Mouse (Mus musculus): ENCODE measurements around the gene Shf. TPM values are rescaled to one million over a fixed set of nuclear protein-coding genes. Genes with fewer than 3 reads are reported as not detected.
"Not testable (repeated sequence)": the region's sequence is repeated elsewhere in the genome, so short reads cannot be mapped to it uniquely, and the experiment has no call there.

The Shf gene
- 3.5 and 5.5 TPM in 2 replicates for polyA plus RNA-seq (2014; fragmentation: Nextera tagmentation; extraction: Ambion mirVana)

- ATAC-seq (ENCODE audit: low FRiP score, low TSS enrichment): peak; percentile 95
- Histone ChIP-seq H3K9ac (ENCODE audit: low read depth, low read length) (peak within 1 kb of the TSS; percentile 85), H3K27ac (ENCODE audit: low read depth, low read length) (peak within 1 kb of the TSS; percentile 37; the same call in 1 of the 2 replicates), H3K4me1 (ENCODE audit: control insufficient read depth, insufficient read depth, low read length) (peaks cover 25% of the 10 kb centered on the region), H3K27me3 (ENCODE audit: control insufficient read depth, insufficient read depth, low read length) (peaks cover 8% of the 10 kb centered on the region), H3K4me2 (replicated peaks; ENCODE audit: low read depth, low read length) (peak within 1 kb of the TSS; percentile 88), H3K9me3 (ENCODE audit: control insufficient read depth, low read length) (no peaks in the 10 kb centered on the region), H3K36me3 (ENCODE audit: control insufficient read depth, insufficient read depth, low read length) (no peaks in the 10 kb centered on the region), H3K4me3 (ENCODE audit: low read length) (peak within 1 kb of the TSS; percentile 87)
- 1% methylated on average over 48 of the region's 54 CpGs for WGBS
These were observed at the start of gene Shf for GRCm38 (mm10) chr2:122368995-122369739. Gene Shf (minus strand): TSS chr2:122369162.

- H3K9ac ChIP-seq (ENCODE audit: low read depth, low read length): no peak overlapping the region
- WGBS: 81% methylated on average over 7 of the region's 7 CpGs
- H3K36me3 ChIP-seq (ENCODE audit: control insufficient read depth, insufficient read depth, low read length): no peaks in the 10 kb centered on the region
- no peak for ATAC-seq (ENCODE audit: low FRiP score, low TSS enrichment)
- no peaks in the 10 kb centered on the region for H3K4me1 ChIP-seq (ENCODE audit: control insufficient read depth, insufficient read depth, low read length)
- no peak overlapping the region for H3K27ac ChIP-seq (ENCODE audit: low read depth, low read length)
- H3K9me3 ChIP-seq (ENCODE audit: control insufficient read depth, low read length): no peaks in the 10 kb centered on the region
- no peaks in the 10 kb centered on the region for H3K27me3 ChIP-seq (ENCODE audit: control insufficient read depth, insufficient read depth, low read length)
- no peak overlapping the region for H3K4me2 ChIP-seq (replicated peaks; ENCODE audit: low read depth, low read length)
- H3K4me3 ChIP-seq (ENCODE audit: low read length): no peak overlapping the region
These were observed 40.0 kb upstream of the Shf start for GRCm38 (mm10) chr2:122408928-122409327.

- H3K36me3 ChIP-seq (ENCODE audit: control insufficient read depth, insufficient read depth, low read length): no peaks in the 10 kb centered on the region
- H3K9ac ChIP-seq (ENCODE audit: low read depth, low read length): no peak overlapping the region
- WGBS: 94% methylated on average over 2 of the region's 2 CpGs
- H3K4me2 ChIP-seq (replicated peaks; ENCODE audit: low read depth, low read length): no peak overlapping the region
- no peaks in the 10 kb centered on the region for H3K27me3 ChIP-seq (ENCODE audit: control insufficient read depth, insufficient read depth, low read length)
- H3K4me3 ChIP-seq (ENCODE audit: low read length): no peak overlapping the region
- no peak for ATAC-seq (ENCODE audit: low FRiP score, low TSS enrichment)
- H3K27ac ChIP-seq (ENCODE audit: low read depth, low read length): no peak overlapping the region
- no peaks in the 10 kb centered on the region for H3K9me3 ChIP-seq (ENCODE audit: control insufficient read depth, low read length)
- H3K4me1 ChIP-seq (ENCODE audit: control insufficient read depth, insufficient read depth, low read length): no peaks in the 10 kb centered on the region
These were observed 38.6 kb upstream of the Shf start for GRCm38 (mm10) chr2:122407607-122408006.

DNA sequence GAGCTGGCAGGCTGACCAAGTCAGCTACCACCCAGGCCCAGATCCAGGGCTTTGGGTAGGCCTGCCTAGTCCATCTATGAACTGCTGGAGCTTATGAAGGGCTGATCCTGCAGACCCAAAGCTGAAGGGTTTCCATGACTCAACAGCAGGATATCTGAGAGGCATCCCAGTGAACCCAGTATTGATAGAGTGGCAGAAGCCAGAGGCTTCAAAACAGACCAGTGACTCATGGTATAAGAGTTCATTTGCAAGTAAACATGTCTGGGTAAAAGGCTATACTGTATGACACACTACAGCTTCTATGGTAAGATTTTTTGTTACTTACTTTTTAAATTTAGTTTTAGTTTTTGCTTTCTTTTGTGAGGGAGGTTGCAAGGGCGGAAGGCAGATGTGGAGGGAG, 27.2 kb upstream of the Shf start:
- Histone ChIP-seq H3K9ac (ENCODE audit: low read depth, low read length) (no peak overlapping the region), H3K4me2 (replicated peaks; ENCODE audit: low read depth, low read length) (no peak overlapping the region), H3K27ac (ENCODE audit: low read depth, low read length) (no peak overlapping the region), H3K4me1 (ENCODE audit: control insufficient read depth, insufficient read depth, low read length) (no peaks in the 10 kb centered on the region), H3K9me3 (ENCODE audit: control insufficient read depth, low read length) (no peaks in the 10 kb centered on the region), H3K27me3 (ENCODE audit: control insufficient read depth, insufficient read depth, low read length) (no peaks in the 10 kb centered on the region), H3K4me3 (ENCODE audit: low read length) (no peak overlapping the region), H3K36me3 (ENCODE audit: control insufficient read depth, insufficient read depth, low read length) (no peaks in the 10 kb centered on the region)
- WGBS: 89% methylated on average over 1 of the region's 1 CpGs
- ATAC-seq (ENCODE audit: low FRiP score, low TSS enrichment): no peak

DNA sequence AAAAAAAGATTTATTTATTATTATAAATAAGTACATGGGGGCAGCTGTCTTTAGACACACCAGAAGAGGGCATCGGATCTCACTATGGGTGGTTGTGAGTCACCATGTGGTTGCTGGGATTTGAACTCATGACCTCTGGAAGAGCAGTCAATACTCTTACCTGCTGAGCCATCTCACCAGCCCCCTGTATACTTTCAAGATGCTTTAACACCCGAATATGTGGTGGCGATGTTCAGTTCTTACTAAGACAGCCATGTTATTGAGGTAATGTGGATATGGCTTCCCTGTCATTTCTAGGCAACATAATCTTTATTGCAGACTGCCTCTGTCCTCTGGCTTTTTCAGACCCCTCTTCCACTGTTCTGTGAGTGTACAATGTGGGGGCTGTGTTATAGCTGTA, 18.2 kb upstream of the Shf start:
- not testable (repeated sequence) for H3K4me3 ChIP-seq (ENCODE audit: low read length); H3K9me3 ChIP-seq (ENCODE audit: control insufficient read depth, low read length); H3K4me2 ChIP-seq (replicated peaks; ENCODE audit: low read depth, low read length); H3K27me3 ChIP-seq (ENCODE audit: control insufficient read depth, insufficient read depth, low read length); H3K9ac ChIP-seq (ENCODE audit: low read depth, low read length); H3K27ac ChIP-seq (ENCODE audit: low read depth, low read length); H3K4me1 ChIP-seq (ENCODE audit: control insufficient read depth, insufficient read depth, low read length); H3K36me3 ChIP-seq (ENCODE audit: control insufficient read depth, insufficient read depth, low read length); ATAC-seq (ENCODE audit: low FRiP score, low TSS enrichment)
- WGBS: 91% methylated on average over 3 of the region's 3 CpGs

DNA sequence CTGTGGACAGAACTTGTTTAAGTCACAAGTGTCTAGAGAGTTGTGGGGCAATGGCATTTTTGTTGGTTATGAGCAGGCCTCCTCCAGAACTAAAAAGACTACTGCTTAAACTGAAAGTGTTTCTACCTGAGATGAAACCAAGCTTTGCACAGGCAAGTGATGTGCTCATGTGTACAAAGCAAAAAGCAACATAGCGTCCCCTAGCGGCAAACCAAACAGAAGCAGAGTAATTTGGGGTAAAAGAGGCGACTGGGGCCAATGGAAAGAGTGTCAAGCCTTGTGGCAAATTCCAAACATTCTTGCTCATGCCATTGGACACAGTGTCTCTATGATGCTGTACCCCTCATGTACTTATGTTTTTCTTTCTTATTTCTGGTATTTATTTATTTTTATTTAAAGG, 16.1 kb upstream of the Shf start:
- no peak overlapping the region for H3K4me2 ChIP-seq (replicated peaks; ENCODE audit: low read depth, low read length)
- no peaks in the 10 kb centered on the region for H3K36me3 ChIP-seq (ENCODE audit: control insufficient read depth, insufficient read depth, low read length)
- no peak overlapping the region for H3K4me3 ChIP-seq (ENCODE audit: low read length)
- no peaks in the 10 kb centered on the region for H3K9me3 ChIP-seq (ENCODE audit: control insufficient read depth, low read length)
- 32% methylated on average over 3 of the region's 3 CpGs for WGBS
- no peak overlapping the region for H3K9ac ChIP-seq (ENCODE audit: low read depth, low read length)
- H3K27me3 ChIP-seq (ENCODE audit: control insufficient read depth, insufficient read depth, low read length): no peaks in the 10 kb centered on the region
- no peak overlapping the region for H3K27ac ChIP-seq (ENCODE audit: low read depth, low read length)
- ATAC-seq (ENCODE audit: low FRiP score, low TSS enrichment): no peak
- H3K4me1 ChIP-seq (ENCODE audit: control insufficient read depth, insufficient read depth, low read length): no peaks in the 10 kb centered on the region

GRCm38 (mm10) chr2:122382121-122382520, 13.2 kb upstream of the Shf start:
- H3K9ac ChIP-seq (ENCODE audit: low read depth, low read length): no peak overlapping the region
- H3K9me3 ChIP-seq (ENCODE audit: control insufficient read depth, low read length): no peaks in the 10 kb centered on the region
- ATAC-seq (ENCODE audit: low FRiP score, low TSS enrichment): no peak
- H3K27me3 ChIP-seq (ENCODE audit: control insufficient read depth, insufficient read depth, low read length): no peaks in the 10 kb centered on the region
- WGBS: 68% methylated on average over 6 of the region's 6 CpGs
- H3K4me2 ChIP-seq (replicated peaks; ENCODE audit: low read depth, low read length): no peak overlapping the region
- H3K27ac ChIP-seq (ENCODE audit: low read depth, low read length): no peak overlapping the region
- no peaks in the 10 kb centered on the region for H3K36me3 ChIP-seq (ENCODE audit: control insufficient read depth, insufficient read depth, low read length)
- no peaks in the 10 kb centered on the region for H3K4me1 ChIP-seq (ENCODE audit: control insufficient read depth, insufficient read depth, low read length)
- H3K4me3 ChIP-seq (ENCODE audit: low read length): no peak overlapping the region

GRCm38 (mm10) chr2:122381329-122382103, 12.6 kb upstream of the Shf start:
- no peaks in the 10 kb centered on the region for H3K9me3 ChIP-seq (ENCODE audit: control insufficient read depth, low read length)
- no peak for ATAC-seq (ENCODE audit: low FRiP score, low TSS enrichment)
- H3K36me3 ChIP-seq (ENCODE audit: control insufficient read depth, insufficient read depth, low read length): no peaks in the 10 kb centered on the region
- no peak overlapping the region for H3K4me3 ChIP-seq (ENCODE audit: low read length)
- H3K9ac ChIP-seq (ENCODE audit: low read depth, low read length): no peak overlapping the region
- H3K27me3 ChIP-seq (ENCODE audit: control insufficient read depth, insufficient read depth, low read length): no peaks in the 10 kb centered on the region
- H3K4me1 ChIP-seq (ENCODE audit: control insufficient read depth, insufficient read depth, low read length): no peaks in the 10 kb centered on the region
- 74% methylated on average over 16 of the region's 16 CpGs for WGBS
- H3K27ac ChIP-seq (ENCODE audit: low read depth, low read length): no peak overlapping the region
- no peak overlapping the region for H3K4me2 ChIP-seq (replicated peaks; ENCODE audit: low read depth, low read length)

DNA sequence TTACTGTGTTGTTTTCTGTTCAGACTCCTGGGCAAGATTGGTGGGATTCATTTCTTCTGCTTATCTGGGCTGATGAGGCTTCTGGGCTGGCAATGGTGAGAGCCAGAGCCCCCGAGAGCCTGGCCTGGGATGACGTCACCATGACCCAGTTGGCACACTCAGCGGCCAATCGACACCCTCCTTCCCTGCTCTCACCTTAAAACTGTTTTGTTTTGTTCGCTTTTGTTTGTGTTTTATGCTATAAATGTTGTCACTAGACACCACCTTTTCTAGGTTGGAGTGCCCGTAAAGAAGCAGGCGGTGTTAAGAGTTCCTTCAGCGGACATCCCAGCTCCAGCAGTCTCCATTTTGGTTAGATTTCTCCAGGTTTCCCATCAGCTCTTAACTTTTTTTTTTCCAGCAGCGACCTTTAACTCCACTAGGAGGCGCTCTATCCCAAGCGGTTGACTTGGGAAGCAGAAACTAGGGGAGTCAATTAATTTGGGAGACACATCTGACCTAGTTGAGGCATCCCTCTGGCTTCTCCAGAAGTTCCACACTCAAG, 11.9 kb upstream of the Shf start:
- H3K36me3 ChIP-seq (ENCODE audit: control insufficient read depth, insufficient read depth, low read length): no peaks in the 10 kb centered on the region
- no peak for ATAC-seq (ENCODE audit: low FRiP score, low TSS enrichment)
- WGBS: 10% methylated on average over 11 of the region's 11 CpGs
- peak overlapping the region; percentile 28 for H3K4me3 ChIP-seq (ENCODE audit: low read length)
- H3K4me1 ChIP-seq (ENCODE audit: control insufficient read depth, insufficient read depth, low read length): no peaks in the 10 kb centered on the region
- H3K9ac ChIP-seq (ENCODE audit: low read depth, low read length): no peak overlapping the region
- no peaks in the 10 kb centered on the region for H3K27me3 ChIP-seq (ENCODE audit: control insufficient read depth, insufficient read depth, low read length)
- H3K9me3 ChIP-seq (ENCODE audit: control insufficient read depth, low read length): no peaks in the 10 kb centered on the region
- peak overlapping the region; percentile 45 for H3K4me2 ChIP-seq (replicated peaks; ENCODE audit: low read depth, low read length)
- H3K27ac ChIP-seq (ENCODE audit: low read depth, low read length): no peak overlapping the region

Measured in kidney, embryonic 14.5 days (tissue).